Mouse (Mus musculus) ES-E14 (cell line): ENCODE measurements around the gene Pik3cd. TPM values are rescaled to one million over a fixed set of nuclear protein-coding genes. Genes with fewer than 3 reads are reported as not detected.

ENCODE experiments used
- DNase-seq: peaks from one replicate; pipeline ENCODE4 v3.0.0-alpha.2; 2013; ENCODE audit warnings: low read depth, low spot score
- H3K27ac ChIP-seq: 2 replicates; pipeline ENCODE4 v1.5.1; 2012; ENCODE audit warnings: low read depth, mild to moderate bottlenecking, low read length, moderate library complexity, mixed read lengths; ENCODE audit not compliant: poor library complexity, insufficient read depth, severe bottlenecking
- H3K36me3 ChIP-seq: 2 replicates; pipeline ENCODE4 v1.6.1; 2012; ENCODE audit warnings: mild to moderate bottlenecking, low read length, moderate library complexity, mixed read lengths; ENCODE audit not compliant: control insufficient read depth, poor library complexity, insufficient read depth, severe bottlenecking
- H3K4me1 ChIP-seq, 2 experiments: fragments of 150-350 bp in 1 of 2; sonication (generic) in 1 of 2; 2 replicates each; pipeline ENCODE4 v1.6.1; 2012; ENCODE audit warnings: low read length in 2 of 2, mild to moderate bottlenecking in 1 of 2, mixed read lengths in 1 of 2; ENCODE audit not compliant: control insufficient read depth in 2 of 2, insufficient read depth in 2 of 2, poor library complexity in 1 of 2
- H3K4me3 ChIP-seq, 2 experiments: fragments of 150-350 bp in 1 of 2; sonication (generic) in 1 of 2; 2 replicates each; pipeline ENCODE4 v1.5.1; 2012; ENCODE audit warnings: low read length in 2 of 2, low read depth in 1 of 2, mild to moderate bottlenecking in 1 of 2, mixed read lengths in 1 of 2; ENCODE audit not compliant: insufficient read depth in 1 of 2, poor library complexity in 1 of 2, severe bottlenecking in 1 of 2
- H3K9ac ChIP-seq: 2 replicates; pipeline ENCODE4 v1.6.1; 2012; ENCODE audit warnings: low read depth, mild to moderate bottlenecking, low read length, mixed read lengths; ENCODE audit not compliant: poor library complexity, insufficient read depth, severe bottlenecking
- H3K9me3 ChIP-seq: fragments of 150-350 bp; sonication (generic); 2 replicates; pipeline ENCODE4 v1.6.1; 2012; ENCODE audit warnings: low read depth, mild to moderate bottlenecking, low read length; ENCODE audit not compliant: control insufficient read depth, insufficient read depth
- CHD2 ChIP-seq: IDR thresholded peaks from 2 replicates; pipeline ENCODE4 v1.6.1; 2014; ENCODE audit warnings: mild to moderate bottlenecking, low read depth, low read length, inconsistent platforms
- HCFC1 ChIP-seq: IDR thresholded peaks from 2 replicates; pipeline ENCODE4 v1.6.1; 2012; ENCODE audit warnings: low read length, inconsistent platforms, borderline replicate concordance; ENCODE audit not compliant: insufficient read depth
- MAFK ChIP-seq: IDR thresholded peaks from 2 replicates; pipeline ENCODE4 v1.6.1; 2014; ENCODE audit warnings: mild to moderate bottlenecking, low read depth, low read length, inconsistent platforms; ENCODE audit not compliant: insufficient read depth
- ZC3H11A ChIP-seq: IDR thresholded peaks from 2 replicates; pipeline ENCODE4 v1.6.1; 2012; ENCODE audit warnings: low read depth, mild to moderate bottlenecking, inconsistent platforms, low read length, borderline replicate concordance
- ZNF384 ChIP-seq: IDR thresholded peaks from 2 replicates; pipeline ENCODE4 v1.6.1; 2012; ENCODE audit warnings: low read depth, low read length, inconsistent platforms
- in situ Hi-C, 2 experiments: fragments of 600-800 bp; cut with MboI; formaldehyde crosslinking; loops; one replicate each; pipeline ENCODE4 v1.15.1; 2025; ENCODE audit warnings: low sequenced_read_pairs in 2 of 2, inconsistent platforms in 1 of 2; ENCODE audit not compliant: unreplicated experiment in 2 of 2
- total RNA-seq: library from RNA; depleted of rRNA; stranded (reverse); fragments of 300-350 nt; gene quantifications from 2 replicates; pipeline ENCODE4 v1.2.3, GENCODE M21; 2012

Gene Pik3cd
- total RNA-seq, 1 experiment, result 6.4 TPM

GRCm38 (mm10) chr4:149648031-149648805 is 54.2 kb downstream of the Pik3cd start:
- H3K9me3 ChIP-seq, result no peaks in the 10 kb centered on the region
- peak overlapping the region in 1 of 2 experiments; percentile 21; a peak in 1 of 4 replicates for H3K4me3 ChIP-seq
- peaks cover 54% of the 10 kb centered on the region; the same call in 1 of the 2 replicates for H3K36me3 ChIP-seq
- no peak overlapping the region for H3K27ac ChIP-seq
- no peak for TF ChIP-seq MAFK
- no peak for TF ChIP-seq CHD2
- no peak for TF ChIP-seq HCFC1
- no peak for TF ChIP-seq ZNF384
- no peak for TF ChIP-seq ZC3H11A
- peaks cover 0 to 9% of the 10 kb centered on the region in 2 experiments; a peak in 1 of 4 replicates for H3K4me1 ChIP-seq
- in situ Hi-C loops, result no loop called here
- H3K9ac ChIP-seq, result peak overlapping the region; percentile 38; the same call in 1 of the 2 replicates
- no peak for DNase-seq

GRCm38 (mm10) chr4:149645761-149646160 is 56.6 kb downstream of the Pik3cd start:
- Histone ChIP-seq H3K9me3 (no peaks in the 10 kb centered on the region), H3K4me3 (no peak overlapping the region), H3K9ac (no peak overlapping the region), H3K36me3 (peaks cover 62% of the 10 kb centered on the region; the same call in 1 of the 2 replicates), H3K4me1 (peaks cover 0 to 14% of the 10 kb centered on the region in 2 experiments; a peak in 1 of 4 replicates), H3K27ac (no peak overlapping the region)
- no peak for DNase-seq
- in situ Hi-C loops, result no loop called here
- no peak for TF ChIP-seq ZC3H11A
- no peak for TF ChIP-seq CHD2
- no peak for TF ChIP-seq ZNF384
- no peak for TF ChIP-seq HCFC1
- TF ChIP-seq MAFK, result no peak

GRCm38 (mm10) chr4:149641956-149642355 is 60.4 kb downstream of the Pik3cd start:
- peaks cover 64% of the 10 kb centered on the region for H3K36me3 ChIP-seq
- H3K9ac ChIP-seq, result no peak overlapping the region
- no peaks in the 10 kb centered on the region for H3K9me3 ChIP-seq
- H3K27ac ChIP-seq, result no peak overlapping the region
- in situ Hi-C loops, result no loop called here
- DNase-seq, result no peak
- H3K4me3 ChIP-seq, result no peak overlapping the region
- peaks cover 0 to 6% of the 10 kb centered on the region in 2 experiments; a peak in 1 of 4 replicates for H3K4me1 ChIP-seq
- no peak for TF ChIP-seq MAFK
- no peak for TF ChIP-seq HCFC1
- TF ChIP-seq CHD2, result no peak
- no peak for TF ChIP-seq ZC3H11A
- no peak for TF ChIP-seq ZNF384

- no peak overlapping the region for H3K9ac ChIP-seq
- no peak for DNase-seq
- no peaks in the 10 kb centered on the region for H3K9me3 ChIP-seq
- H3K4me3 ChIP-seq, result no peak overlapping the region
- peaks cover 0 to 6% of the 10 kb centered on the region in 2 experiments; a peak in 1 of 4 replicates for H3K4me1 ChIP-seq
- no peak overlapping the region for H3K27ac ChIP-seq
- in situ Hi-C loops, result no loop called here
- H3K36me3 ChIP-seq, result peaks cover 59% of the 10 kb centered on the region
- TF ChIP-seq ZNF384 (no peak), HCFC1 (no peak), ZC3H11A (no peak), MAFK (no peak), CHD2 (no peak)
Measured at GRCm38 (mm10) chr4:149641400-149641799, 61.0 kb downstream of the Pik3cd start.
